Mouse (Mus musculus) stomach, embryonic 15.5 days (tissue): Measurements from ENCODE around the gene Rab30. TPM values are rescaled to one million over a fixed set of nuclear protein-coding genes. Genes with fewer than 3 reads are reported as not detected.
"Not testable (repeated sequence)": the region's sequence is repeated elsewhere in the genome, so short reads cannot be mapped to it uniquely, and the experiment has no call there.

Source experiments
- ATAC-seq: fragments of 200-750 bp; cut with Nextera tagmentation; 2 replicates; pipeline ENCODE4 v1.8.0; 2017; ENCODE audit warnings: low read depth, moderate number of reproducible peaks, moderate TSS enrichment; ENCODE audit not compliant: insufficient read depth, low FRiP score
- H3K27ac ChIP-seq: fragments of 300-500 bp; sonication (generic); 2 replicates; pipeline ENCODE4 v1.5.1; 2015; ENCODE audit warnings: mild to moderate bottlenecking, inconsistent platforms
- H3K27me3 ChIP-seq: fragments of 300-500 bp; sonication (generic); replicated peaks from 2 replicates; pipeline ENCODE4 v1.6.1; 2015; ENCODE audit warnings: inconsistent platforms
- H3K36me3 ChIP-seq: fragments of 300-500 bp; sonication (generic); 2 replicates; pipeline ENCODE4 v1.6.1; 2015; ENCODE audit warnings: inconsistent platforms
- H3K4me1 ChIP-seq: fragments of 300-500 bp; sonication (generic); 2 replicates; pipeline ENCODE4 v1.6.1; 2015; ENCODE audit warnings: inconsistent platforms
- H3K4me2 ChIP-seq: fragments of 300-500 bp; sonication (generic); 2 replicates; pipeline ENCODE4 v1.6.1; 2015; ENCODE audit warnings: mild to moderate bottlenecking, inconsistent platforms
- H3K4me3 ChIP-seq: fragments of 300-500 bp; sonication (generic); replicated peaks from 2 replicates; pipeline ENCODE4 v1.5.1; 2015; ENCODE audit warnings: inconsistent platforms
- H3K9ac ChIP-seq: fragments of 300-500 bp; sonication (generic); 2 replicates; pipeline ENCODE4 v1.6.1; 2015; ENCODE audit warnings: inconsistent platforms
- H3K9me3 ChIP-seq: fragments of 300-500 bp; sonication (generic); 2 replicates; pipeline ENCODE4 v1.6.1; 2016; ENCODE audit warnings: inconsistent platforms
- WGBS: fragments of 180-500 bp; shearing (Covaris S2); methylation state at CpG from one replicate; pipeline ENCODE4 v1.1.7; 2015; 5-methylcytosine and 5-hydroxymethylcytosine counted together
- polyA plus RNA-seq: library from polyadenylated mRNA; unstranded; fragments of >200 nt; fragmentation: Nextera tagmentation; extraction: Ambion mirVana; gene quantifications from 2 replicates; pipeline ENCODE4 v1.2.1, GENCODE M21; 2015

Gene Rab30
- polyA plus RNA-seq, 1 experiment from 2014 or later = 18.4 TPM

DNA sequence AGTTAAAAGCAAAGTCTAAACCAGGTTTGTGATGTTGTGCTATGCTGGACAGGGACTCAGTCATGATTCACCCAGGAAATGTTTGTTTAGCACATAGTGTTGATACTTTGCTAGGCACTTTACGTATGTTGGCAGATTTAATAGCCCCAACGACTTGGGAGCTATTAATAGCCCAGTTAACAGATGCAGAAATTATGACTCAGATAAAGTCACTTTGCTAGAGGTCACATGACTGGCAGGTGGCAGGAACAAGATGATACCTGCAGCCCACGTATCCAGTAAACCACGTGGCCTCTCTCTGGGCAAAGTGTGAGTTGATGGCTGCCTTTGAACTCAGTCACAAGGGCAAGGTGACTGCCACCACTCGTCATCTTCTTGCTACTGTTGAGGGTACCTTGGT is 16.7 kb downstream of the Rab30 start:
- Histone ChIP-seq H3K4me3 (no peak overlapping the region), H3K36me3 (no peaks in the 10 kb centered on the region), H3K27me3 (no peaks in the 10 kb centered on the region), H3K27ac (no peak overlapping the region), H3K9ac (no peak overlapping the region), H3K9me3 (no peaks in the 10 kb centered on the region), H3K4me1 (no peaks in the 10 kb centered on the region), H3K4me2 (no peak overlapping the region)
- 62% methylated on average over 5 of the region's 5 CpGs for WGBS
- ATAC-seq = no peak; the same call in 1 of the 2 replicates

DNA sequence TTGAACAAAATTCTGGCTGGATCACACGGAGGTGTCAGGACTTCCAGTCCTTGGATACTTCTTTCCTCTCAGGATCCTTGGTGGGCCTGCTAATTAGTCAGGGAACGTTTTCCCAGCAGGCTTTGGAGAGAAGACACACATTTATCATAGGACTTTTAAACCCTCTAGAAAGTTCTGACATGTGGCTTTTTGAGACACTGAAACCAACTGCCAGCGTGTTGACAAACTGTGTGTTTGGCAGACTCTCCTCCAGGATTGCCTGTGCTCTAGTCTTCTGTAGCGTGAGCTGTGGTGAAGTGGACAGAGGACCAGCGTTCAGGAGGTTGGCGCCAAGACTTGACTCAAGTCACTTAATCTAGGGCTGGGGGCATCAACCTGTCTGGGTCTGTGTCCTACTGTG is 19.2 kb downstream of the Rab30 start:
- Histone ChIP-seq H3K4me3 (no peak overlapping the region), H3K4me2 (no peak overlapping the region), H3K9me3 (no peaks in the 10 kb centered on the region), H3K27ac (no peak overlapping the region), H3K36me3 (no peaks in the 10 kb centered on the region), H3K27me3 (no peaks in the 10 kb centered on the region), H3K4me1 (no peaks in the 10 kb centered on the region), H3K9ac (no peak overlapping the region)
- ATAC-seq = no peak
- 85% methylated on average over 6 of the region's 6 CpGs for WGBS

DNA sequence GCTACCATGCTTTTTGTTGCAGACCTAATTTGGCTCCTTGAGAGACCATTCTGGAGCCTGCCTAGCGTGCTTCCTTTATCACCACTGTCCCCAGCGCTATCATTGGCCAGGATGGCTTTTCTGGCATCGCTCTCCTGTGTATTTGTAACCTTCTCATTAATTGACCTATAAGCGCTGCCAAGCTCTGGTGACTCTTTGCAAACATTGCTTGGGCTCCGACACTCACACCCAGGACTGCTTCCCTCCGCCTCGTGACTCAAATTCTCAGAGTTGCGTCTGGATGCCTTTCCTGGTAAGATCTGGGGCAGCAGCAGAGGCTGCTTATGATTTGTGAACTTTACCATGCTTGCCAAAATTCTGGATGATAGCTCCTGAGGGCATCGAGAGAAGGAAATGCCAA is 19.8 kb downstream of the Rab30 start:
- no peaks in the 10 kb centered on the region for H3K27me3 ChIP-seq
- no peak for ATAC-seq
- H3K4me3 ChIP-seq = no peak overlapping the region
- no peaks in the 10 kb centered on the region for H3K9me3 ChIP-seq
- 88% methylated on average over 9 of the region's 9 CpGs for WGBS
- no peak overlapping the region for H3K4me2 ChIP-seq
- no peaks in the 10 kb centered on the region for H3K36me3 ChIP-seq
- peaks cover 4% of the 10 kb centered on the region; the same call in 1 of the 2 replicates for H3K4me1 ChIP-seq
- no peak overlapping the region for H3K9ac ChIP-seq
- H3K27ac ChIP-seq = no peak overlapping the region

DNA sequence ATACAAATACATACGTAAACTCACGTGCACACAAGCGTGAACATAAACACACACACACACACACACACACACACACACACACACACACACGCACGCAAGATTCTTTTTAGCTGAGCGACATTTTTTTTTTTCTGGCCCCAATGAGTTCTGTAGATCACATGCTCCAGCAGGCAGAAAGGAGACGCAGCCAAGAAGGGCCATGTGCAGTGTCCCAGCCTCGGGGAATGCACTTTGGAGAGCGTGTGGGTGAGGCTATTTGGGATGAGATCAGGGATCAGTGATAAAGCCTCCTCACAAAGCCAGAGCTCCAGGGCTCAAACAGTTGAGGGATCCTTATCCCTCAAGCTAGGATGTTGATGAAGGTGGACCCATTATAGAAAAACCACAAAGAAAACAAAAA is 24.0 kb downstream of the Rab30 start:
- peak; percentile 56; the same call in 1 of the 2 replicates for ATAC-seq
- WGBS = 46% methylated on average over 9 of the region's 9 CpGs
- H3K27me3 ChIP-seq = no peaks in the 10 kb centered on the region

DNA sequence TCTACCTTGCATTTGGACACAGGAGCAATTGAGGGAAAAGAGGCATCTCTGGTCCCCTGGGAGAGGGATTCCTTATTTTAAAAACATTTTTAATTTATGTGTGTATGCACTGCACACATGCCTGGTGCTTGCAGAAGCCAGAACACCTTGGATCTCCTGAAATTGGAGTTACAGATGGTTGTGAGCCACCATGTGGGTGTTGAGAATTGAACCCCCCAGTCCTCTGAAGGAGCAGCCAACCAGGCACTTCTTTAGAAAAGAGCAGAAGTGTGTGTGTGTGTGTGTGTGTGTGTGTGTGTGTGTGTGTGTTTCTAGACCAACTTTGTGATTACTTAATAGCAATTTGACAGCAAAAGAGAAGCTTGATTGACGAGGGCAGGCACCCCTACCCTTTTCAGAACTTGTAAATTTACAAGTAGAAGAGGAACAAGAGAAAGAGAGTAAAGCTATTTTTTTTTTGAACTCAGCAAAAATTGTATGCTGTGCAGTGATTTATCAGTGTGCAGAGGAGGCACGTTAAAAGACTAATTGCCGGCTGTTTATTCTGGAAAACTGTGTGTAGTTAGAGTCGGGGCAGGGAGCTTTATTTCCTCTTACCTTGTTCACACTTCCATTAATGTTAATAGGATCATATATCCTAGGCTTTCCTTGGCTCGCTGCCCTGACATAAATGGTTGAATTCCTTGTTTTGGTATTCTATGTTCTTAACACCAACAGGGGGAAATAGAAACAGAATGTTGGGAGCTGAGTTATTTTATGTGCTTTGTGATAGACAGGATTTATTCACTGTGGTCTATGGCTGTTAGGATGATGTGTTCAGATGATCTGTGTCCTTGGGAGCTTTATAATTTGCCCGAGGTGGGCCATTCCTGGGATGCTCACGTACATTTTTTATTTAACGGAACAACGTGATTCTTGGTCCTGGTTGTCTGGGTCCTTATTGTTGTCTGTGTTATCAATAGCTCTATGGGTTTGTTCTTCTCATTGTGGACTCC is 25.0 kb downstream of the Rab30 start:
- WGBS = 38% methylated on average over 9 of the region's 9 CpGs
- no peak for ATAC-seq

More for the DNA sequence above, 24.0 kb downstream of the Rab30 start:
- Histone ChIP-seq H3K36me3 (no peaks in the 10 kb centered on the region), H3K9me3 (no peaks in the 10 kb centered on the region), H3K4me1 (peaks cover 5% of the 10 kb centered on the region; the same call in 1 of the 2 replicates), H3K4me3 (no peak overlapping the region), H3K4me2 (no peak overlapping the region), H3K9ac (no peak overlapping the region), H3K27ac (0 out of 2 replicates have a peak overlapping the region, but pooled peaks have one; percentile 7)

DNA sequence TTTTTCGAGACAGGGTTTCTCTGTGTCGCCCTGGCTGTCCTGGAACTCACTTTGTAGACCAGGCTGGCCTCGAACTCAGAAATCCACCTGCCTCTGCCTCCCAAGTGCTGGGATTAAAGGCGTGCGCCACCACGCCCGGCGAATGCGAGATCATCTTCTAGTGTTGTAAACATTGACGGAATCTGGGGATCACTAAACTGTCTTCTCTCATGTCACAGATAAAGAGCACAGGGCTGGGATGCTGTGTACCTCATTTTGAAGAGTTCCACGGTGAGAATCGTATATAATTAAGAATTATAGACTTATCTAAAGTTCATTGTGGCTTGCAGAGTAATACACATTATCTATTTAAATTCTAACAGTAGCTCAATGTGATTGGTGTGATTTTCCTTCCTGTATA is 26.7 kb downstream of the Rab30 start:
- not testable (repeated sequence) for H3K9ac ChIP-seq, ATAC-seq, H3K9me3 ChIP-seq, H3K27me3 ChIP-seq, H3K4me3 ChIP-seq, H3K4me2 ChIP-seq, H3K36me3 ChIP-seq, H3K4me1 ChIP-seq, H3K27ac ChIP-seq
- 87% methylated on average over 12 of the region's 12 CpGs for WGBS

More for the DNA sequence above, 25.0 kb downstream of the Rab30 start:
- Histone ChIP-seq H3K9me3 (no peaks in the 10 kb centered on the region), H3K4me2 (no peak overlapping the region), H3K4me1 (peaks cover 5% of the 10 kb centered on the region; the same call in 1 of the 2 replicates), H3K4me3 (no peak overlapping the region), H3K9ac (no peak overlapping the region), H3K27me3 (no peaks in the 10 kb centered on the region), H3K27ac (0 out of 2 replicates have a peak overlapping the region, but pooled peaks have one; percentile 7), H3K36me3 (no peaks in the 10 kb centered on the region)

DNA sequence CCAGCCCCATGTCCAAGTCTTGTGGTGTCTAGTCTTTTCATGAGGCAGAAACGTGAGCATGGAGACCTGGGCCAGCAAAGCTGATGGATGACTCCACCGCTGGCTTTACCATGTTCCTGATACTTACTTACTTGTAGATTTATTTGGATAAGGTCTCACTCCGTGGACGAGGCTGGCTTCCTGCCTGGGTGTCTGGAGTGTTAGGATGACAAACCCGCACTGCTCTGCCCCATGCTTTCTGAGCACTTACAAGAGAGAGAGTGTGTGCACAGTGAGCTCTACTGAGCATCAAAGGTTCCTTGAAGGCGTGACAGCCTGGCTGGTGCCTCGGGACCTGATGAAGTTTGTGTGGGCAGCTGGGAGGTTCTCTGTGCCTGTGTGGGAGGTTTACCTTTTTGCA is 27.5 kb downstream of the Rab30 start:
- WGBS = 33% methylated on average over 7 of the region's 7 CpGs
- ATAC-seq = no peak
- no peak overlapping the region for H3K9ac ChIP-seq
- H3K4me3 ChIP-seq = no peak overlapping the region
- peaks cover 5% of the 10 kb centered on the region; the same call in 1 of the 2 replicates for H3K4me1 ChIP-seq
- no peaks in the 10 kb centered on the region for H3K9me3 ChIP-seq
- no peak overlapping the region for H3K4me2 ChIP-seq
- H3K27ac ChIP-seq = no peak overlapping the region
- no peaks in the 10 kb centered on the region for H3K27me3 ChIP-seq
- H3K36me3 ChIP-seq = no peaks in the 10 kb centered on the region

DNA sequence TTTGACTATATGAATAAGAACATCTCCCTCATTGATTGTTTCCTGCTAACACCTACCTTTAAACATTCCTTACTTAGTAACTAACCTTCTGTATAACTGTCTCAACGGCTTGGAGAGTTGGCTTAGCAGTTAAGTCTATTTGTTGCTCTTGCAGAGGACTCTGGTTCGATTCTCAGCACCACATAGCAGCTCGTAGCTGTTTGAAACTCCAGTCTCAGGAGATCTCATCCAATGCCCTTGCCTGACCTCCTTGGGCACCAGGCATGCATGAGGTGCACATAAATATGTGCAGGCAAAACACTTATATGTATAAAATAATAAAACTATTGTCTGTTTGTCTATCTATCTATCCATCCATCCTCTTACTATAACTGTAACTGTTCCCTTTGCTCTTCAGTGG is 31.6 kb downstream of the Rab30 start:
- no peak overlapping the region for H3K4me2 ChIP-seq
- H3K9ac ChIP-seq = no peak overlapping the region
- H3K27ac ChIP-seq = no peak overlapping the region
- no peaks in the 10 kb centered on the region for H3K27me3 ChIP-seq
- no peak for ATAC-seq
- no peak overlapping the region for H3K4me3 ChIP-seq
- WGBS = 86% methylated on average over 3 of the region's 3 CpGs
- peaks cover 19% of the 10 kb centered on the region for H3K4me1 ChIP-seq
- H3K9me3 ChIP-seq = no peaks in the 10 kb centered on the region
- H3K36me3 ChIP-seq = no peaks in the 10 kb centered on the region

DNA sequence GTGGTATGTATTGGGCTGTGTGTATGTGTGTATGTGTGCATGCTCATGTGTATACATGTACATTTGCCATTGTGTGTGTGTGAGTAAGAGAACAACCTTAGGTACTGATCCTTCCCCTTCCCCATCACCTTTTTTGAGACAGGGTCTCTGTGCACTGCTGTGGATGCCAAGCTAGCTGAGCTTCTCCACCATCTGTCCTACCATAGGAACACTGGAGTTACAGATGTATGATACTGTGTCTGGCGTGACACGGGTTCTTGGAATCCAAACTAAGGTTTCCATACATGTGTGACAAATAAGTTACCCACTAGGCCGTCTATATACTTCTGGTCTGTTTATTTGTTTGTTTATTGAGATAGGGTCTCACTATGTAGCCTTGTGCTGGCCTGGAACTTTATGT is 32.2 kb downstream of the Rab30 start:
- Histone ChIP-seq H3K9ac (no peak overlapping the region), H3K4me2 (no peak overlapping the region), H3K36me3 (no peaks in the 10 kb centered on the region), H3K27ac (no peak overlapping the region), H3K4me3 (no peak overlapping the region), H3K4me1 (peaks cover 19% of the 10 kb centered on the region), H3K27me3 (no peaks in the 10 kb centered on the region), H3K9me3 (no peaks in the 10 kb centered on the region)
- WGBS = 94% methylated on average over 3 of the region's 3 CpGs
- no peak for ATAC-seq

DNA sequence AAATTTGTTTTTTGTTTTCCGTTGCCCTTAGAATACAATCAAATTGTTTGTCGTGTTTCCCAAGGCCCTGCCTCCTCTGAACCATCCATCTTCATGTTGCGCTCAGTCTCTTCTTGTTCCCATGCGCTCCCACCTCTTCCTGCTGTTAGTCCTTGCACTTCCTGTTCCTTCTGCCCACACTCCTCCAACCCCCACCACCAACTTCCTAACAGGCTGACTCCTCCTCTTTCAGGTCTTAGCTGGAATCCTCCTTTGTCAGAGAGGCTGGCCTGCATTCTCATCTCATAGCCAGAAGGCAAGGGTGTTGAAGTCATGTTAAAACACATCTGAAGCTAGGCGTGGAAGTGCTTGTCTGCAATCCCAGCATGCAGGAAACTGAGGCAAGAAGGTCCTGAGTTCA is 33.3 kb downstream of the Rab30 start:
- no peak for ATAC-seq
- peaks cover 19% of the 10 kb centered on the region for H3K4me1 ChIP-seq
- no peaks in the 10 kb centered on the region for H3K27me3 ChIP-seq
- H3K9ac ChIP-seq = no peak overlapping the region
- WGBS = 84% methylated on average over 5 of the region's 5 CpGs
- no peaks in the 10 kb centered on the region for H3K36me3 ChIP-seq
- no peak overlapping the region for H3K4me2 ChIP-seq
- no peak overlapping the region for H3K27ac ChIP-seq
- H3K9me3 ChIP-seq = no peaks in the 10 kb centered on the region
- no peak overlapping the region for H3K4me3 ChIP-seq

DNA sequence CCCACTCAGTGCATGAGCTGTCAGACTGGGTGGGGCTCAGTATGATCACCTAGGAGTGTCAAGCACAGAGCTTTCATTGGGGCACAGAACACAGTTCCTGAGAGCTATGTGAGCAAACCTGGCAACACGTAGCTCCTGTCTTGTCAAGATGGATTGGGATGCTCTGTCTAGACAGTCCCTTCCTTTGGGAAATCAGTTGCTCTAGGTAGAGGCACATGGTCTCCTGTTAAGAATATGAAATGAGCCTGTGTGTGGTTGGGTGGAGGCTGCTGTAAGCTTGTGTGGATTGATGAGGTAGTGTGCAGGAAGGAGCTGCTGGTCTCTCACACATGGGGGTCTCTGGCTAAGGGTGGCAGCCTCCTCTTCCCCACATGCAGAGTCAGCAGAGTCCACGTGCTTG is 34.3 kb downstream of the Rab30 start:
- Histone ChIP-seq H3K36me3 (no peaks in the 10 kb centered on the region), H3K4me1 (peaks cover 19% of the 10 kb centered on the region), H3K4me3 (no peak overlapping the region), H3K9ac (no peak overlapping the region), H3K27me3 (no peaks in the 10 kb centered on the region), H3K9me3 (no peaks in the 10 kb centered on the region), H3K4me2 (no peak overlapping the region), H3K27ac (peak overlapping the region; percentile 16; the same call in 1 of the 2 replicates)
- ATAC-seq = no peak
- WGBS = 38% methylated on average over 2 of the region's 2 CpGs

DNA sequence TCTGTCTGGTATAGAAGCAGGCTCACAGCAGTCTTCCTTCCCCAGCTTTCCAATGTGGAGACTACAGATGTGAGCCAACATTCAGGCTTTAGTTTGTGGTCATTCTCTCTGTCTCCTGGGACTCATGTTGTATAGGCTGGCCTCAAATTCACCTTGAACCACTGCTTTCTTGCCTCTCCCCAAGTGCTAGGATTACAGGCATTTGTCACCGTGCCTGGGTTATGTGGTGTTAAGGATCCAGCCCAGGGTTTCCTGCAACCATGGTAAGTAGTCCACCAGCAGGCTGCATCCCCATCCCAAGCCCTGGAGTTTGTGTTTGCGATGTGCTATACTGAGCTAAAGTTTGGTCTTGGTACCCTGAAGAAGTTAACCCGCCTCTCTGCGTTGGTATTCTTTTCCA is 35.2 kb downstream of the Rab30 start:
- Histone ChIP-seq H3K4me1 (peaks cover 19% of the 10 kb centered on the region), H3K36me3 (no peaks in the 10 kb centered on the region), H3K9me3 (no peaks in the 10 kb centered on the region), H3K9ac (no peak overlapping the region), H3K4me3 (no peak overlapping the region), H3K27ac (peak overlapping the region; percentile 78), H3K4me2 (peak overlapping the region; percentile 46; the same call in 1 of the 2 replicates), H3K27me3 (no peaks in the 10 kb centered on the region)
- no peak for ATAC-seq
- WGBS = 50% methylated on average over 4 of the region's 4 CpGs
